Mouse (Mus musculus) intestine, embryonic 15.5 days (tissue): ENCODE data around the gene Dtd2. TPM values are rescaled to one million over a fixed set of nuclear protein-coding genes. Genes with fewer than 3 reads are reported as not detected.
A peak's percentile ranks its signal among the peaks of the same experiment; 100 is the strongest.

Source experiments
- ATAC-seq: fragments of 200-750 bp; cut with Nextera tagmentation; 2 replicates; pipeline ENCODE4 v1.8.0; 2017; ENCODE audit warnings: moderate TSS enrichment, moderate library complexity
- H3K27ac ChIP-seq: fragments of 300-500 bp; sonication (generic); 2 replicates; pipeline ENCODE4 v1.5.1; 2015; ENCODE audit warnings: mild to moderate bottlenecking, inconsistent platforms
- H3K27me3 ChIP-seq: fragments of 300-500 bp; sonication (generic); replicated peaks from 2 replicates; pipeline ENCODE4 v1.6.1; 2015; ENCODE audit warnings: inconsistent platforms
- H3K36me3 ChIP-seq: fragments of 300-500 bp; sonication (generic); 2 replicates; pipeline ENCODE4 v1.6.1; 2015; ENCODE audit warnings: inconsistent platforms
- H3K4me1 ChIP-seq: fragments of 300-500 bp; sonication (generic); replicated peaks from 2 replicates; pipeline ENCODE4 v1.6.1; 2015; ENCODE audit warnings: inconsistent platforms
- H3K4me2 ChIP-seq: fragments of 300-500 bp; sonication (generic); replicated peaks from 2 replicates; pipeline ENCODE4 v1.6.1; 2015; ENCODE audit warnings: mild to moderate bottlenecking, inconsistent platforms
- H3K4me3 ChIP-seq: fragments of 300-500 bp; sonication (generic); replicated peaks from 2 replicates; pipeline ENCODE4 v1.5.1; 2015; ENCODE audit warnings: inconsistent platforms
- H3K9ac ChIP-seq: fragments of 300-500 bp; sonication (generic); 2 replicates; pipeline ENCODE4 v1.6.1; 2015; ENCODE audit warnings: inconsistent platforms
- H3K9me3 ChIP-seq: fragments of 300-500 bp; sonication (generic); 2 replicates; pipeline ENCODE4 v1.6.1; 2016; ENCODE audit warnings: inconsistent platforms
- WGBS: fragments of 180-500 bp; shearing (Covaris S2); methylation state at CpG from one replicate; pipeline ENCODE4 v1.1.7; 2015; 5-methylcytosine and 5-hydroxymethylcytosine counted together
- polyA plus RNA-seq: library from polyadenylated mRNA; unstranded; fragments of >200 nt; fragmentation: Nextera tagmentation; extraction: Ambion mirVana; gene quantifications from 2 replicates; pipeline ENCODE4 v1.2.1, GENCODE M21; 2015

Gene Dtd2
- 24.8 and 26.5 TPM in 2 replicates for polyA plus RNA-seq

GRCm38 (mm10) chr12:52005877-52006632 lies at the start of gene Dtd2:
Gene Dtd2, minus strand, starts transcription at chr12:52006501.
- Histone ChIP-seq H3K4me3 (peak within 1 kb of the TSS; percentile 72), H3K4me1 (no peaks in the 10 kb centered on the region), H3K27ac (peak within 1 kb of the TSS; percentile 81), H3K4me2 (peak within 1 kb of the TSS; percentile 53), H3K36me3 (no peaks in the 10 kb centered on the region), H3K27me3 (no peaks in the 10 kb centered on the region), H3K9ac (peak within 1 kb of the TSS; percentile 84), H3K9me3 (no peaks in the 10 kb centered on the region)
- WGBS, result 2% methylated on average over 46 of the region's 46 CpGs
- peak; percentile 98 for ATAC-seq

GRCm38 (mm10) chr12:52049324-52049723 lies 43.0 kb upstream of the Dtd2 start:
- H3K27me3 ChIP-seq, result no peaks in the 10 kb centered on the region
- H3K4me3 ChIP-seq, result no peak overlapping the region
- H3K4me2 ChIP-seq, result no peak overlapping the region
- H3K36me3 ChIP-seq, result no peaks in the 10 kb centered on the region
- WGBS, result 69% methylated on average over 2 of the region's 2 CpGs
- no peak overlapping the region for H3K27ac ChIP-seq
- no peaks in the 10 kb centered on the region for H3K4me1 ChIP-seq
- no peak overlapping the region for H3K9ac ChIP-seq
- no peaks in the 10 kb centered on the region for H3K9me3 ChIP-seq
- no peak for ATAC-seq

GRCm38 (mm10) chr12:52046371-52046770 lies 40.1 kb upstream of the Dtd2 start:
- Histone ChIP-seq H3K4me3 (no peak overlapping the region), H3K9me3 (no peaks in the 10 kb centered on the region), H3K9ac (no peak overlapping the region), H3K4me2 (no peak overlapping the region), H3K4me1 (no peaks in the 10 kb centered on the region), H3K27ac (no peak overlapping the region), H3K27me3 (no peaks in the 10 kb centered on the region), H3K36me3 (no peaks in the 10 kb centered on the region)
- ATAC-seq, result no peak
- 61% methylated on average over 4 of the region's 4 CpGs for WGBS

GRCm38 (mm10) chr12:52042818-52043336 lies 36.6 kb upstream of the Dtd2 start:
- Histone ChIP-seq H3K27ac (no peak overlapping the region), H3K4me3 (no peak overlapping the region), H3K27me3 (no peaks in the 10 kb centered on the region), H3K36me3 (no peaks in the 10 kb centered on the region), H3K4me1 (no peaks in the 10 kb centered on the region), H3K9me3 (no peaks in the 10 kb centered on the region), H3K4me2 (no peak overlapping the region), H3K9ac (no peak overlapping the region)
- ATAC-seq, result no peak
- 70% methylated on average over 10 of the region's 10 CpGs for WGBS

- no peak overlapping the region for H3K4me3 ChIP-seq
- H3K27me3 ChIP-seq, result no peaks in the 10 kb centered on the region
- H3K36me3 ChIP-seq, result no peaks in the 10 kb centered on the region
- no peaks in the 10 kb centered on the region for H3K4me1 ChIP-seq
- H3K9ac ChIP-seq, result no peak overlapping the region
- peak; percentile 34 for ATAC-seq
- H3K9me3 ChIP-seq, result no peaks in the 10 kb centered on the region
- no peak overlapping the region for H3K27ac ChIP-seq
- no peak overlapping the region for H3K4me2 ChIP-seq
- WGBS, result 45% methylated on average over 3 of the region's 3 CpGs
Observed at GRCm38 (mm10) chr12:52038352-52038751, 32.1 kb upstream of the Dtd2 start.

- H3K9me3 ChIP-seq, result no peaks in the 10 kb centered on the region
- no peak overlapping the region for H3K4me3 ChIP-seq
- no peak overlapping the region for H3K27ac ChIP-seq
- no peaks in the 10 kb centered on the region for H3K27me3 ChIP-seq
- ATAC-seq, result no peak
- H3K4me2 ChIP-seq, result no peak overlapping the region
- 85% methylated on average over 3 of the region's 3 CpGs for WGBS
- H3K4me1 ChIP-seq, result no peaks in the 10 kb centered on the region
- H3K9ac ChIP-seq, result no peak overlapping the region
- H3K36me3 ChIP-seq, result no peaks in the 10 kb centered on the region
Observed at GRCm38 (mm10) chr12:52034956-52035355, 28.7 kb upstream of the Dtd2 start.

- H3K36me3 ChIP-seq, result no peaks in the 10 kb centered on the region
- no peak overlapping the region for H3K27ac ChIP-seq
- H3K4me1 ChIP-seq, result no peaks in the 10 kb centered on the region
- H3K9ac ChIP-seq, result no peak overlapping the region
- no peaks in the 10 kb centered on the region for H3K27me3 ChIP-seq
- 80% methylated on average over 6 of the region's 6 CpGs for WGBS
- no peak overlapping the region for H3K4me2 ChIP-seq
- no peak for ATAC-seq
- no peak overlapping the region for H3K4me3 ChIP-seq
- H3K9me3 ChIP-seq, result no peaks in the 10 kb centered on the region
Observed at GRCm38 (mm10) chr12:52032276-52032675, 26.0 kb upstream of the Dtd2 start.

- Histone ChIP-seq H3K36me3 (no peaks in the 10 kb centered on the region), H3K4me1 (no peaks in the 10 kb centered on the region), H3K27ac (no peak within 1 kb of the TSS), H3K27me3 (no peaks in the 10 kb centered on the region), H3K9me3 (no peaks in the 10 kb centered on the region), H3K4me2 (no peak within 1 kb of the TSS), H3K4me3 (no peak within 1 kb of the TSS), H3K9ac (no peak within 1 kb of the TSS)
- ATAC-seq, result no peak
- WGBS, result 90% methylated on average over 3 of the region's 3 CpGs
Observed at GRCm38 (mm10) chr12:52027963-52028362, 21.7 kb upstream of the Dtd2 start, which contains the start of gene Gpr33. Gene Gpr33, minus strand, starts transcription at chr12:52028063.

GRCm38 (mm10) chr12:52014494-52015029 lies 8.3 kb upstream of the Dtd2 start:
- 60% methylated on average over 7 of the region's 7 CpGs for WGBS
- no peak for ATAC-seq
- H3K27me3 ChIP-seq, result no peaks in the 10 kb centered on the region
- H3K27ac ChIP-seq, result no peak overlapping the region
- no peak overlapping the region for H3K4me3 ChIP-seq
- H3K36me3 ChIP-seq, result no peaks in the 10 kb centered on the region
- H3K4me1 ChIP-seq, result no peaks in the 10 kb centered on the region
- H3K9me3 ChIP-seq, result no peaks in the 10 kb centered on the region
- no peak overlapping the region for H3K4me2 ChIP-seq
- no peak overlapping the region for H3K9ac ChIP-seq

- no peaks in the 10 kb centered on the region for H3K27me3 ChIP-seq
- no peaks in the 10 kb centered on the region for H3K9me3 ChIP-seq
- H3K36me3 ChIP-seq, result no peaks in the 10 kb centered on the region
- no peak overlapping the region for H3K9ac ChIP-seq
- WGBS, result 76% methylated on average over 11 of the region's 11 CpGs
- H3K4me3 ChIP-seq, result no peak overlapping the region
- H3K27ac ChIP-seq, result no peak overlapping the region
- 0 out of 2 replicates have a peak, but pooled peaks have one; percentile 43 for ATAC-seq
- H3K4me2 ChIP-seq, result no peak overlapping the region
- H3K4me1 ChIP-seq, result no peaks in the 10 kb centered on the region
Observed at GRCm38 (mm10) chr12:52014044-52014443, 7.7 kb upstream of the Dtd2 start.

GRCm38 (mm10) chr12:52013274-52013673 lies 7.0 kb upstream of the Dtd2 start:
- no peak for ATAC-seq
- H3K4me2 ChIP-seq, result no peak overlapping the region
- 32% methylated on average over 9 of the region's 9 CpGs for WGBS
- H3K9ac ChIP-seq, result no peak overlapping the region
- no peaks in the 10 kb centered on the region for H3K27me3 ChIP-seq
- H3K4me3 ChIP-seq, result no peak overlapping the region
- no peak overlapping the region for H3K27ac ChIP-seq
- H3K9me3 ChIP-seq, result no peaks in the 10 kb centered on the region
- no peaks in the 10 kb centered on the region for H3K4me1 ChIP-seq
- H3K36me3 ChIP-seq, result no peaks in the 10 kb centered on the region

GRCm38 (mm10) chr12:52012159-52012558 lies 5.9 kb upstream of the Dtd2 start:
- WGBS, result 47% methylated on average over 8 of the region's 8 CpGs
- H3K4me2 ChIP-seq, result no peak overlapping the region
- no peak overlapping the region for H3K9ac ChIP-seq
- no peak overlapping the region for H3K4me3 ChIP-seq
- H3K27me3 ChIP-seq, result no peaks in the 10 kb centered on the region
- no peaks in the 10 kb centered on the region for H3K36me3 ChIP-seq
- ATAC-seq, result no peak
- H3K4me1 ChIP-seq, result no peaks in the 10 kb centered on the region
- no peaks in the 10 kb centered on the region for H3K9me3 ChIP-seq
- H3K27ac ChIP-seq, result no peak overlapping the region

GRCm38 (mm10) chr12:52010630-52010961 lies 4.3 kb upstream of the Dtd2 start:
- no peak overlapping the region for H3K9ac ChIP-seq
- H3K27ac ChIP-seq, result no peak overlapping the region
- H3K36me3 ChIP-seq, result no peaks in the 10 kb centered on the region
- ATAC-seq, result no peak
- no peaks in the 10 kb centered on the region for H3K27me3 ChIP-seq
- no peaks in the 10 kb centered on the region for H3K4me1 ChIP-seq
- 68% methylated on average over 2 of the region's 2 CpGs for WGBS
- H3K9me3 ChIP-seq, result no peaks in the 10 kb centered on the region
- H3K4me3 ChIP-seq, result no peak overlapping the region
- H3K4me2 ChIP-seq, result no peak overlapping the region
